Mouse (Mus musculus): ENCODE measurements around the gene Wnk2. TPM values are rescaled to one million over a fixed set of nuclear protein-coding genes. Genes with fewer than 3 reads are reported as not detected.

Gene Wnk2
- polyA plus RNA-seq, 1 experiment = not detected

DNA sequence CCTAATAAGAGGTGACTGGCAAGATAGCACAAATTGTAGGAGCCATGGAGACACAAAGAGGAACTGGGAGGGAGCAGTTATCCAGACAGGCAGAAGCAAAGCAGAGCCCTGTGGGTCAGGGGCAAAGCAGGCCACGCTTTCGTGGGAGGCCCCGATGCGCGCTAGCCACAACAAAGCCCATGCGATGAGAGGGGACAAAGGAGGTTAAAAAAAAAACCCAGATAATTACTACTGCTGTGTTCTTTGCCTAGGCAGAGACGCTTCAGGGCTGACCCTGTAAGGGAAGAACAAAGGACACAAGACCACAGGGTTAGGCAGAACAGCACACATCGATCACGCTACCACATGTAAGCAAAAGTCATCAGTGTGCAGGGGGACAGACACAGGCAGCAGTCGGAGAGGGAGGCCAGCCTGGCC, 103.7 kb downstream of the Wnk2 start:
- Histone ChIP-seq H3K36me3 (ENCODE audit: control insufficient read depth, insufficient read depth) (no peaks in the 10 kb centered on the region), H3ac (ENCODE audit: control insufficient read depth, insufficient read length) (no peak overlapping the region), H3K79me2 (ENCODE audit: control insufficient read depth, insufficient read depth) (no peaks in the 10 kb centered on the region), H3K4me3 (no peak overlapping the region), H3K27me3 (ENCODE audit: control insufficient read depth, insufficient read depth, insufficient read length) (peaks cover 40% of the 10 kb centered on the region), H3K4me2 (ENCODE audit: low read depth) (no peak overlapping the region)
- TF ChIP-seq MYOG (IDR thresholded peaks at IDR 0.05; ENCODE audit: control insufficient read depth in 1 of 3, insufficient read depth in 1 of 3, insufficient read length in 2 of 3, low read depth in 2 of 3) (no peak), POLR2A (IDR thresholded peaks at IDR 0.05; ENCODE audit: insufficient read length, low read depth) (no peak), MYOD1 (IDR thresholded peaks at IDR 0.05; ENCODE audit: control insufficient read depth in 1 of 3, insufficient read length in 2 of 3, low read depth in 2 of 3) (no peak), USF1 (IDR thresholded peaks at IDR 0.05; ENCODE audit: low read depth) (no peak), REST (IDR thresholded peaks at IDR 0.05; ENCODE audit: insufficient read depth, insufficient read length) (no peak), MAX (IDR thresholded peaks at IDR 0.05; ENCODE audit: low read depth) (no peak)

DNA sequence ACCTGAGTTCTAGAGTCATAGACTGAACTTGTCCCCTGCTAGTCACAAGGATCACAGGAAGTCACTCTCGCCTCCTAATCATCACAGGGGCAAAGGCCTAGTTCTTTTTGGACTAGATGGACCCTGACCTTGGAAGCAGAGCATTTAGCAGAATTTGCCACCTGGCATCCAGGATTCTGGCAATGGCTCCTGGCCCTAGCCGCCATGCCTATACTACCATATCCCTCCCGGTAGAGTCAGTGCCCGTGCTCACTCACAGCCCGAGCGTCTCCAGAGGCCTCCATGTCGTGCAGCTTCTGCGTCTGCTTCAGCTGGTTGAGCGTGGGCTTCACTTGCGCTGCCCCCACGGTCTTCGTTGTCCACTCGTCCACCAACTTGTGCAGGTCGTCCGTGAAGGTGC, 105.4 kb downstream of the Wnk2 start:
- Histone ChIP-seq H3K27me3 (ENCODE audit: control insufficient read depth, insufficient read depth, insufficient read length) (peaks cover 56% of the 10 kb centered on the region), H3K79me2 (ENCODE audit: control insufficient read depth, insufficient read depth) (no peaks in the 10 kb centered on the region), H3ac (ENCODE audit: control insufficient read depth, insufficient read length) (no peak overlapping the region), H3K36me3 (ENCODE audit: control insufficient read depth, insufficient read depth) (no peaks in the 10 kb centered on the region), H3K4me2 (ENCODE audit: low read depth) (no peak overlapping the region), H3K4me3 (no peak overlapping the region)
- no peak for TF ChIP-seq SRF (IDR thresholded peaks at IDR 0.05; ENCODE audit: control insufficient read depth, insufficient read length, low read depth)
- TF ChIP-seq MYOD1 (IDR thresholded peaks at IDR 0.05; ENCODE audit: control insufficient read depth in 1 of 3, insufficient read length in 2 of 3, low read depth in 2 of 3) = no peak
- no peak for TF ChIP-seq POLR2A (IDR thresholded peaks at IDR 0.05; ENCODE audit: insufficient read length, low read depth)
- TF ChIP-seq TCF3 (IDR thresholded peaks at IDR 0.05; ENCODE audit: insufficient read length, low read depth) = no peak
- TF ChIP-seq TCF12 (IDR thresholded peaks at IDR 0.05; ENCODE audit: insufficient read depth, poor library complexity, severe bottlenecking) = no peak
- TF ChIP-seq POLR2AphosphoS2 (IDR thresholded peaks at IDR 0.05; ENCODE audit: insufficient read length, low read depth) = no peak
- TF ChIP-seq USF1 (IDR thresholded peaks at IDR 0.05; ENCODE audit: low read depth) = no peak
- TF ChIP-seq REST (IDR thresholded peaks at IDR 0.05; ENCODE audit: insufficient read depth, insufficient read length) = no peak

GRCm38 (mm10) chr13:49036928-49037574, 110.8 kb downstream of the Wnk2 start:
- Histone ChIP-seq H3K4me3 (no peak overlapping the region), H3K4me2 (ENCODE audit: low read depth) (no peak overlapping the region), H3K79me2 (ENCODE audit: control insufficient read depth, insufficient read depth) (no peaks in the 10 kb centered on the region), H3K27me3 (ENCODE audit: control insufficient read depth, insufficient read depth, insufficient read length) (peaks cover 34% of the 10 kb centered on the region), H3ac (ENCODE audit: control insufficient read depth, insufficient read length) (no peak overlapping the region), H3K36me3 (ENCODE audit: control insufficient read depth, insufficient read depth) (no peaks in the 10 kb centered on the region)
- TF ChIP-seq MYOD1 (IDR thresholded peaks at IDR 0.05; ENCODE audit: control insufficient read depth in 1 of 3, insufficient read length in 2 of 3, low read depth in 2 of 3) (no peak), TCF12 (IDR thresholded peaks at IDR 0.05; ENCODE audit: insufficient read depth, poor library complexity, severe bottlenecking) (no peak), SRF (IDR thresholded peaks at IDR 0.05; ENCODE audit: control insufficient read depth, insufficient read length, low read depth) (no peak), TCF3 (IDR thresholded peaks at IDR 0.05; ENCODE audit: insufficient read length, low read depth) (no peak), CEBPB (IDR thresholded peaks at IDR 0.05; ENCODE audit: insufficient read depth, poor library complexity, severe bottlenecking) (no peak), POLR2AphosphoS2 (IDR thresholded peaks at IDR 0.05; ENCODE audit: insufficient read length, low read depth) (no peak), MAX (IDR thresholded peaks at IDR 0.05; ENCODE audit: low read depth) (no peak), POLR2A (IDR thresholded peaks at IDR 0.05; ENCODE audit: insufficient read length, low read depth) (no peak), USF1 (IDR thresholded peaks at IDR 0.05; ENCODE audit: low read depth) (no peak), MYOG (IDR thresholded peaks at IDR 0.05; ENCODE audit: control insufficient read depth in 1 of 3, insufficient read depth in 1 of 3, insufficient read length in 2 of 3, low read depth in 2 of 3) (no peak), REST (IDR thresholded peaks at IDR 0.05; ENCODE audit: insufficient read depth, insufficient read length) (no peak), E2F4 (IDR thresholded peaks at IDR 0.05; ENCODE audit: insufficient read depth) (no peak)

- H3K27me3 ChIP-seq (ENCODE audit: control insufficient read depth, insufficient read depth, insufficient read length) = peaks cover 28% of the 10 kb centered on the region
- no peaks in the 10 kb centered on the region for H3K36me3 ChIP-seq (ENCODE audit: control insufficient read depth, insufficient read depth)
- no peak overlapping the region for H3ac ChIP-seq (ENCODE audit: control insufficient read depth, insufficient read length)
- no peak for TF ChIP-seq USF1 (IDR thresholded peaks at IDR 0.05; ENCODE audit: low read depth)
- TF ChIP-seq REST (IDR thresholded peaks at IDR 0.05; ENCODE audit: insufficient read depth, insufficient read length) = no peak
- no peak for TF ChIP-seq MYOG (IDR thresholded peaks at IDR 0.05; ENCODE audit: control insufficient read depth in 1 of 3, insufficient read depth in 1 of 3, insufficient read length in 2 of 3, low read depth in 2 of 3)
- no peak for TF ChIP-seq SRF (IDR thresholded peaks at IDR 0.05; ENCODE audit: control insufficient read depth, insufficient read length, low read depth)
- no peak for TF ChIP-seq TCF12 (IDR thresholded peaks at IDR 0.05; ENCODE audit: insufficient read depth, poor library complexity, severe bottlenecking)
- no peak for TF ChIP-seq CEBPB (IDR thresholded peaks at IDR 0.05; ENCODE audit: insufficient read depth, poor library complexity, severe bottlenecking)
- no peak for TF ChIP-seq MAX (IDR thresholded peaks at IDR 0.05; ENCODE audit: low read depth)
- TF ChIP-seq TCF3 (IDR thresholded peaks at IDR 0.05; ENCODE audit: insufficient read length, low read depth) = no peak
- no peak overlapping the region for H3K4me2 ChIP-seq (ENCODE audit: low read depth)
- no peaks in the 10 kb centered on the region for H3K79me2 ChIP-seq (ENCODE audit: control insufficient read depth, insufficient read depth)
- H3K4me3 ChIP-seq = no peak overlapping the region
These were observed 111.4 kb downstream of the Wnk2 start for GRCm38 (mm10) chr13:49036436-49036835.

GRCm38 (mm10) chr13:49031029-49031428, 116.8 kb downstream of the Wnk2 start:
- no peaks in the 10 kb centered on the region for H3K79me2 ChIP-seq (ENCODE audit: control insufficient read depth, insufficient read depth)
- no peak overlapping the region for H3K4me3 ChIP-seq
- no peak for TF ChIP-seq SRF (IDR thresholded peaks at IDR 0.05; ENCODE audit: control insufficient read depth, insufficient read length, low read depth)
- no peak for TF ChIP-seq REST (IDR thresholded peaks at IDR 0.05; ENCODE audit: insufficient read depth, insufficient read length)
- no peak for TF ChIP-seq CEBPB (IDR thresholded peaks at IDR 0.05; ENCODE audit: insufficient read depth, poor library complexity, severe bottlenecking)
- no peak for TF ChIP-seq POLR2AphosphoS2 (IDR thresholded peaks at IDR 0.05; ENCODE audit: insufficient read length, low read depth)
- TF ChIP-seq MAX (IDR thresholded peaks at IDR 0.05; ENCODE audit: low read depth) = no peak
- no peak for TF ChIP-seq TCF12 (IDR thresholded peaks at IDR 0.05; ENCODE audit: insufficient read depth, poor library complexity, severe bottlenecking)
- TF ChIP-seq POLR2A (IDR thresholded peaks at IDR 0.05; ENCODE audit: insufficient read length, low read depth) = no peak
- TF ChIP-seq USF1 (IDR thresholded peaks at IDR 0.05; ENCODE audit: low read depth) = no peak
- no peak for TF ChIP-seq E2F4 (IDR thresholded peaks at IDR 0.05; ENCODE audit: insufficient read depth)
- TF ChIP-seq TCF3 (IDR thresholded peaks at IDR 0.05; ENCODE audit: insufficient read length, low read depth) = no peak
- no peak for TF ChIP-seq MYOD1 (IDR thresholded peaks at IDR 0.05; ENCODE audit: control insufficient read depth in 1 of 3, insufficient read length in 2 of 3, low read depth in 2 of 3)
- no peak for TF ChIP-seq MYOG (IDR thresholded peaks at IDR 0.05; ENCODE audit: control insufficient read depth in 1 of 3, insufficient read depth in 1 of 3, insufficient read length in 2 of 3, low read depth in 2 of 3)
- no peaks in the 10 kb centered on the region for H3K36me3 ChIP-seq (ENCODE audit: control insufficient read depth, insufficient read depth)
- H3ac ChIP-seq (ENCODE audit: control insufficient read depth, insufficient read length) = no peak overlapping the region
- no peak overlapping the region for H3K4me2 ChIP-seq (ENCODE audit: low read depth)
- no peaks in the 10 kb centered on the region for H3K27me3 ChIP-seq (ENCODE audit: control insufficient read depth, insufficient read depth, insufficient read length)
